In the genomic region with DNA sequence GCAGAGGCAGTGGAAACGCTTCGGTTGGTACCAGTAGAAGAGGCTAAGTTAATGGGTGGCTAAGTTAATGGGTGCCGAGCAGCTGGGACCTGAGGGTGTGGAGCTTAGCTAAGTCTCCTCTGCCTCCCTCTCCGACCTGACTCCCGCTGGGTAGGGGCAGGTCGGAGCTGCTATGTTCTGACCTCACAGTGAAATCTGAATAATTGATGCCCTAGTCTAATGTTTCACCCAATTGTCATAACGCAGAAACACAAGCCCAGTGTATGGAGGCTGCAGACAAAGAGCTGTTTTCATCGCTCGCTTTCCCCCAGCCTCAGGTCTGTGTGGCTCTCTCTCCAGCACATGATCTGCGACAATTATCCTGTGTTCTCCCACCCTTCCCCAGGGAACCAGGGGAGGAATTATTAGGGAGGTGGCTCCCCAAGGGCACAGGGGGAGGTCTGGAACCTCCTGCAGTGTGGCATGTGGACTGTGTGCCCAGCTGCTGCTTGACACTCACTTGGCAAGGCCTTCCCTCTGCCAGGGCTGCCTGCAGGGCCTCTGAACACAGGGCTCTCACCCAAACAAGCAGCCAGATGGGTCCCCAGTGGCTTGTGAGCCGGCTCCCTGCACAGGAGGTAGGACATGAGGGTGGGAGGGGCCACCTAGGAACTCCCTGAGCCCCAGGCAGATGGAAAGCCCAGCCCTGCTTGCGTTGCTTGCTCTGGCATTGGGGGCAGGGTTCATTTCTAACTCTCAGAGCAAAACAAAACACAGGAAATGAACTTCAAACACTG, we compare ENCODE assay signal across 8 mouse cellular contexts. TPM values are rescaled to one million over a fixed set of nuclear protein-coding genes. Genes with fewer than 3 reads are reported as not detected.
DNase-seq lines count a peak whose midpoint lies in the region; ATAC-seq and TF ChIP-seq lines count a peak whose summit lies in the region.

No protein-coding gene starts in this region.

- peaks cover 21% of the 10 kb centered on the region for H3K4me1 ChIP-seq in heart, embryonic 10.5 days
- H3K4me1 ChIP-seq in heart, embryonic 12.5 days (replicated peaks): peaks cover 10% of the 10 kb centered on the region; the same call in 1 of the 2 replicates
- peaks cover 90% of the 10 kb centered on the region for H3K4me1 ChIP-seq in liver, embryonic 15.5 days (replicated peaks)
- H3K4me1 ChIP-seq in olfactory bulb, adult 2 months (ENCODE audit: control insufficient read depth, insufficient read depth, low read length): peaks cover 16% of the 10 kb centered on the region

- no peak overlapping the region for H3K4me3 ChIP-seq in heart, embryonic 10.5 days
- no peak overlapping the region for H3K4me3 ChIP-seq in heart, embryonic 12.5 days
- H3K4me3 ChIP-seq in liver, embryonic 15.5 days (replicated peaks): no peak overlapping the region
- H3K4me3 ChIP-seq in olfactory bulb, adult 2 months (ENCODE audit: insufficient read depth, low read depth, low read length): no peak overlapping the region

- no peak for ATAC-seq in heart, embryonic 12.5 days (ENCODE audit: insufficient number of reproducible peaks, low FRiP score)
- 0 out of 2 replicates have a peak, but pooled peaks have one; percentile 8 for ATAC-seq in liver, embryonic 15.5 days (ENCODE audit: insufficient read depth)
- ATAC-seq in megakaryocyte, adult 5-6 weeks (ENCODE audit: poor library complexity, severe bottlenecking): no peak

- TF ChIP-seq CTCF in olfactory bulb, adult 2 months (IDR thresholded peaks at IDR 0.05; ENCODE audit: insufficient read depth, low read depth, low read length): no peak

- H3K9ac ChIP-seq in heart, embryonic 12.5 days: no peak overlapping the region
- H3K9ac ChIP-seq in liver, embryonic 15.5 days: no peak overlapping the region

- H3K27me3 ChIP-seq in heart, embryonic 10.5 days (ENCODE audit: insufficient read depth, poor library complexity, severe bottlenecking): no peaks in the 10 kb centered on the region
- H3K27me3 ChIP-seq in heart, embryonic 12.5 days (replicated peaks): no peaks in the 10 kb centered on the region
- H3K27me3 ChIP-seq in liver, embryonic 15.5 days: no peaks in the 10 kb centered on the region

- peak overlapping the region; percentile 63; the same call in 1 of the 2 replicates for H3K27ac ChIP-seq in heart, embryonic 10.5 days
- H3K27ac ChIP-seq in heart, embryonic 12.5 days (ENCODE audit: poor library complexity, severe bottlenecking): no peak overlapping the region
- H3K27ac ChIP-seq in liver, embryonic 15.5 days (replicated peaks): no peak overlapping the region
- peak overlapping the region; percentile 79 for H3K27ac ChIP-seq in olfactory bulb, adult 2 months (ENCODE audit: insufficient read depth, low read depth, low read length)

- H3K9me3 ChIP-seq in heart, embryonic 10.5 days: no peaks in the 10 kb centered on the region
- H3K9me3 ChIP-seq in heart, embryonic 12.5 days (replicated peaks): no peaks in the 10 kb centered on the region
- H3K9me3 ChIP-seq in liver, embryonic 15.5 days (replicated peaks): no peaks in the 10 kb centered on the region

- no peaks in the 10 kb centered on the region for H3K36me3 ChIP-seq in heart, embryonic 10.5 days
- H3K36me3 ChIP-seq in heart, embryonic 12.5 days: no peaks in the 10 kb centered on the region
- H3K36me3 ChIP-seq in liver, embryonic 15.5 days (replicated peaks): no peaks in the 10 kb centered on the region

- H3K4me2 ChIP-seq in heart, embryonic 12.5 days: no peak overlapping the region
- no peak overlapping the region for H3K4me2 ChIP-seq in liver, embryonic 15.5 days

- WGBS in heart, embryonic 10.5 days: 51% methylated on average over 12 of the region's 12 CpGs
- 56% methylated on average over 12 of the region's 12 CpGs for WGBS in heart, embryonic 12.5 days
- WGBS in liver, embryonic 15.5 days (ENCODE audit: insufficient replicate concordance): 66% methylated on average over 12 of the region's 12 CpGs
- WGBS in olfactory bulb, adult 2 months: 24% methylated on average over 12 of the region's 12 CpGs

- no peak for TF ChIP-seq POLR2A in olfactory bulb, adult 2 months (IDR thresholded peaks at IDR 0.05; ENCODE audit: insufficient read depth, low read depth, low read length)

- no peak for DNase-seq in heart, embryonic 10.5 days (ENCODE audit: low spot score)
- peak; percentile 59 to 61 for DNase-seq in cerebellum, postnatal 25 days
- peak; percentile 16 for DNase-seq in heart, postnatal 4 days
- peak; percentile 60 to 77 for DNase-seq in kidney, postnatal 4 days

RNA-seq across cellular contexts. Expression of gene Klf13, which starts 47.9 kb away (rescaled TPM):
- 17.3 and 18.3 TPM in 2 replicates for polyA plus RNA-seq in heart, embryonic 10.5 days (2016; fragmentation: Nextera tagmentation; extraction: Ambion mirVana)
- 16.7 and 17.4 TPM in 2 replicates for polyA plus RNA-seq in heart, embryonic 12.5 days (2016; fragmentation: Nextera tagmentation; extraction: Ambion mirVana)
- total RNA-seq in heart, postnatal 4 days (2021): 10 to 100 TPM; 52.1 to 53.2 TPM
- 15.3 and 15.6 TPM in 2 replicates for polyA plus RNA-seq in liver, embryonic 15.5 days (2015; fragmentation: Nextera tagmentation; extraction: Ambion mirVana)
- 47.4 and 143 TPM in 2 replicates for polyA plus RNA-seq in olfactory bulb, adult 2 months (2012; ENCODE audit: insufficient read depth, insufficient read length, low replicate concordance, missing spikeins)
- total RNA-seq in megakaryocyte, adult 5-6 weeks (2015): 108 and 122 TPM in 2 replicates
- 61.7 and 64.4 TPM in 2 replicates for total RNA-seq in megakaryocyte, adult 5-6 weeks (2017)

Comparison
In these comparisons a context has a peak if more than half of its experiments do, and no peak if none do; other contexts are left out.
1. H3K27ac ChIP-seq: peak in heart, embryonic 10.5 days (single experiment) and olfactory bulb, adult 2 months (single experiment); none in heart, embryonic 12.5 days (single experiment) and liver, embryonic 15.5 days (single experiment).